Mouse (Mus musculus) hindbrain, embryonic 16.5 days (tissue): Measurements from ENCODE around the gene Wdr83. TPM values are rescaled to one million over a fixed set of nuclear protein-coding genes. Genes with fewer than 3 reads are reported as not detected.

Source experiments
- ATAC-seq: fragments of 200-750 bp; cut with Nextera tagmentation; 2 replicates; pipeline ENCODE4 v1.8.0; 2017; ENCODE audit warnings: moderate TSS enrichment, moderate library complexity
- H3K27ac ChIP-seq: fragments of 300-500 bp; sonication (generic); 2 replicates; pipeline ENCODE4 v1.5.1; 2014; ENCODE audit warnings: low read depth, mild to moderate bottlenecking, control low read depth, low read length, moderate library complexity
- H3K27me3 ChIP-seq: fragments of 300-500 bp; sonication (generic); replicated peaks from 2 replicates; pipeline ENCODE4 v1.6.1; 2014; ENCODE audit warnings: low read length; ENCODE audit not compliant: control insufficient read depth, insufficient read depth
- H3K36me3 ChIP-seq: fragments of 300-500 bp; sonication (generic); 2 replicates; pipeline ENCODE4 v1.6.1; 2014; ENCODE audit warnings: mild to moderate bottlenecking, low read length, moderate library complexity, mixed read lengths; ENCODE audit not compliant: control insufficient read depth, insufficient read depth
- H3K4me1 ChIP-seq: fragments of 300-500 bp; sonication (generic); 2 replicates; pipeline ENCODE4 v1.6.1; 2014; ENCODE audit warnings: low read depth, low read length; ENCODE audit not compliant: control insufficient read depth, insufficient read depth
- H3K4me2 ChIP-seq: fragments of 300-500 bp; sonication (generic); 2 replicates; pipeline ENCODE4 v1.6.1; 2014; ENCODE audit warnings: mild to moderate bottlenecking, low read length, control low read depth, moderate library complexity
- H3K4me3 ChIP-seq: fragments of 300-500 bp; sonication (generic); 2 replicates; pipeline ENCODE4 v1.5.1; 2014; ENCODE audit warnings: mild to moderate bottlenecking, low read length, control low read depth, moderate library complexity
- H3K9ac ChIP-seq: fragments of 300-500 bp; sonication (generic); 2 replicates; pipeline ENCODE4 v1.6.1; 2014; ENCODE audit warnings: low read depth, mild to moderate bottlenecking, control low read depth, low read length, moderate library complexity
- H3K9me3 ChIP-seq: fragments of 300-500 bp; sonication (generic); 2 replicates; pipeline ENCODE4 v1.6.1; 2014; ENCODE audit warnings: mild to moderate bottlenecking, low read length, moderate library complexity; ENCODE audit not compliant: control insufficient read depth
- WGBS: fragments of 180-500 bp; shearing (Covaris S2); extraction: QIAGEN DNeasy Blood & Tissue Kit; methylation state at CpG from one replicate; pipeline ENCODE4 v1.1.7; 2014; 5-methylcytosine and 5-hydroxymethylcytosine counted together
- polyA plus RNA-seq: library from polyadenylated mRNA; unstranded; fragments of >200 nt; fragmentation: Nextera tagmentation; extraction: Ambion mirVana; gene quantifications from 2 replicates; pipeline ENCODE4 v1.2.1, GENCODE M21; 2015

The Wdr83 gene
- polyA plus RNA-seq, 1 experiment from 2014 or later = 45.5 TPM

GRCm38 (mm10) chr8:85072364-85072929 lies 8.7 kb downstream of the Wdr83 start:
- H3K4me3 ChIP-seq = peak overlapping the region; percentile 90
- no peaks in the 10 kb centered on the region for H3K9me3 ChIP-seq
- peaks cover 16% of the 10 kb centered on the region for H3K4me1 ChIP-seq
- peak overlapping the region; percentile 88 for H3K4me2 ChIP-seq
- H3K27me3 ChIP-seq = no peaks in the 10 kb centered on the region
- H3K9ac ChIP-seq = peak overlapping the region; percentile 86
- H3K36me3 ChIP-seq = peaks cover 19% of the 10 kb centered on the region
- peak overlapping the region; percentile 93 for H3K27ac ChIP-seq
- 41% methylated on average over 9 of the region's 9 CpGs for WGBS
- ATAC-seq = no peak

GRCm38 (mm10) chr8:85071514-85072281 lies 9.4 kb downstream of the Wdr83 start, which contains the start of gene Dhps:
Gene Dhps, plus strand, starts transcription at chr8:85071757.
- Histone ChIP-seq H3K9me3 (no peaks in the 10 kb centered on the region), H3K4me2 (peak within 1 kb of the TSS; percentile 88), H3K4me3 (peak within 1 kb of the TSS; percentile 90), H3K9ac (peak within 1 kb of the TSS; percentile 86), H3K4me1 (peaks cover 16% of the 10 kb centered on the region), H3K27me3 (no peaks in the 10 kb centered on the region), H3K36me3 (peaks cover 23% of the 10 kb centered on the region), H3K27ac (peak within 1 kb of the TSS; percentile 93)
- peak; percentile 91 for ATAC-seq
- 0% methylated on average over 68 of the region's 68 CpGs for WGBS

GRCm38 (mm10) chr8:85071041-85071440 lies 10.1 kb downstream of the Wdr83 start:
- Histone ChIP-seq H3K9me3 (no peaks in the 10 kb centered on the region), H3K36me3 (peaks cover 27% of the 10 kb centered on the region), H3K4me1 (peaks cover 16% of the 10 kb centered on the region), H3K27ac (peak overlapping the region; percentile 93), H3K4me2 (peak overlapping the region; percentile 88), H3K4me3 (peak overlapping the region; percentile 90), H3K9ac (peak overlapping the region; percentile 86; the same call in 1 of the 2 replicates), H3K27me3 (no peaks in the 10 kb centered on the region)
- no peak for ATAC-seq
- WGBS = 79% methylated on average over 5 of the region's 5 CpGs

GRCm38 (mm10) chr8:85067982-85068381 lies 13.1 kb downstream of the Wdr83 start, which contains the start of gene Gm5741:
Gene Gm5741, minus strand, starts transcription at chr8:85067982.
- H3K9ac ChIP-seq = no peak within 1 kb of the TSS
- peaks cover 16% of the 10 kb centered on the region for H3K36me3 ChIP-seq
- H3K27me3 ChIP-seq = no peaks in the 10 kb centered on the region
- no peaks in the 10 kb centered on the region for H3K9me3 ChIP-seq
- peaks cover 13% of the 10 kb centered on the region for H3K4me1 ChIP-seq
- no peak for ATAC-seq
- no peak within 1 kb of the TSS for H3K4me2 ChIP-seq
- H3K27ac ChIP-seq = no peak within 1 kb of the TSS
- no peak within 1 kb of the TSS for H3K4me3 ChIP-seq

GRCm38 (mm10) chr8:85067155-85067554 lies 14.0 kb downstream of the Wdr83 start:
- Histone ChIP-seq H3K4me3 (no peak overlapping the region), H3K36me3 (peaks cover 19% of the 10 kb centered on the region), H3K4me1 (peaks cover 8% of the 10 kb centered on the region), H3K27me3 (no peaks in the 10 kb centered on the region), H3K9ac (no peak overlapping the region), H3K27ac (no peak overlapping the region), H3K4me2 (no peak overlapping the region), H3K9me3 (no peaks in the 10 kb centered on the region)
- no peak for ATAC-seq
- WGBS = 93% methylated on average over 2 of the region's 2 CpGs

- Histone ChIP-seq H3K36me3 (peaks cover 19% of the 10 kb centered on the region), H3K4me3 (no peak overlapping the region), H3K4me2 (no peak overlapping the region), H3K9me3 (no peaks in the 10 kb centered on the region), H3K27ac (no peak overlapping the region), H3K9ac (no peak overlapping the region), H3K27me3 (no peaks in the 10 kb centered on the region), H3K4me1 (peaks cover 19% of the 10 kb centered on the region)
- WGBS = 28% methylated on average over 2 of the region's 2 CpGs
- no peak for ATAC-seq
Observed at GRCm38 (mm10) chr8:85065213-85065612, 15.9 kb downstream of the Wdr83 start.

- Histone ChIP-seq H3K36me3 (peaks cover 19% of the 10 kb centered on the region), H3K9ac (no peak overlapping the region), H3K4me2 (no peak overlapping the region), H3K4me1 (peaks cover 19% of the 10 kb centered on the region), H3K27ac (no peak overlapping the region), H3K27me3 (no peaks in the 10 kb centered on the region), H3K4me3 (no peak overlapping the region), H3K9me3 (no peaks in the 10 kb centered on the region)
- no peak for ATAC-seq
- WGBS = 94% methylated on average over 4 of the region's 4 CpGs
Observed at GRCm38 (mm10) chr8:85062603-85063002, 18.5 kb downstream of the Wdr83 start.

- peak within 1 kb of the TSS; percentile 83 for H3K9ac ChIP-seq
- H3K4me1 ChIP-seq = peaks cover 19% of the 10 kb centered on the region
- ATAC-seq = peak; percentile 93
- peak within 1 kb of the TSS; percentile 75 for H3K27ac ChIP-seq
- under 1% methylated on average over 51 of the region's 53 CpGs for WGBS
- H3K36me3 ChIP-seq = peaks cover 14% of the 10 kb centered on the region
- peak within 1 kb of the TSS; percentile 71 for H3K4me3 ChIP-seq
- no peaks in the 10 kb centered on the region for H3K27me3 ChIP-seq
- H3K9me3 ChIP-seq = no peaks in the 10 kb centered on the region
- H3K4me2 ChIP-seq = peak within 1 kb of the TSS; percentile 92
Observed at GRCm38 (mm10) chr8:85059879-85060616, 21.1 kb downstream of the Wdr83 start, which contains the start of gene Fbxw9. Gene Fbxw9, plus strand, starts transcription at chr8:85060055.

GRCm38 (mm10) chr8:85057367-85057766 lies 23.7 kb downstream of the Wdr83 start:
- peaks cover 18% of the 10 kb centered on the region for H3K4me1 ChIP-seq
- H3K36me3 ChIP-seq = peaks cover 24% of the 10 kb centered on the region
- no peak overlapping the region for H3K9ac ChIP-seq
- no peak overlapping the region for H3K4me3 ChIP-seq
- ATAC-seq = no peak
- 80% methylated on average over 7 of the region's 7 CpGs for WGBS
- no peaks in the 10 kb centered on the region for H3K9me3 ChIP-seq
- no peak overlapping the region for H3K4me2 ChIP-seq
- no peaks in the 10 kb centered on the region for H3K27me3 ChIP-seq
- H3K27ac ChIP-seq = no peak overlapping the region
